Mouse (Mus musculus) lung, embryonic 16.5 days (tissue): ENCODE data around the gene Klhl42. TPM values are rescaled to one million over a fixed set of nuclear protein-coding genes. Genes with fewer than 3 reads are reported as not detected.

Experiments
- ATAC-seq: fragments of 200-750 bp; cut with Nextera tagmentation; 2 replicates; pipeline ENCODE4 v1.8.0; 2017; ENCODE audit warnings: low read depth, mild to moderate bottlenecking, moderate library complexity
- H3K27ac ChIP-seq: fragments of 300-500 bp; sonication (generic); 2 replicates; pipeline ENCODE4 v1.5.1; 2014; ENCODE audit warnings: mild to moderate bottlenecking, control low read depth, low read length
- H3K27me3 ChIP-seq: fragments of 300-500 bp; sonication (generic); 2 replicates; pipeline ENCODE4 v1.6.1; 2014; ENCODE audit warnings: low read depth, low read length, mixed read lengths; ENCODE audit not compliant: control insufficient read depth, insufficient read depth
- H3K36me3 ChIP-seq: fragments of 300-500 bp; sonication (generic); 2 replicates; pipeline ENCODE4 v1.6.1; 2014; ENCODE audit warnings: low read length; ENCODE audit not compliant: control insufficient read depth, insufficient read depth
- H3K4me1 ChIP-seq: fragments of 300-500 bp; sonication (generic); replicated peaks from 2 replicates; pipeline ENCODE4 v1.6.1; 2014; ENCODE audit warnings: low read length, mixed read lengths; ENCODE audit not compliant: control insufficient read depth, insufficient read depth
- H3K4me2 ChIP-seq: fragments of 300-500 bp; sonication (generic); 2 replicates; pipeline ENCODE4 v1.6.1; 2014; ENCODE audit warnings: low read depth, low read length, control low read depth
- H3K4me3 ChIP-seq: fragments of 300-500 bp; sonication (generic); 2 replicates; pipeline ENCODE4 v1.5.1; 2014; ENCODE audit warnings: mild to moderate bottlenecking, low read length, control low read depth
- H3K9ac ChIP-seq: fragments of 300-500 bp; sonication (generic); 2 replicates; pipeline ENCODE4 v1.6.1; 2014; ENCODE audit warnings: low read length, control low read depth
- H3K9me3 ChIP-seq: fragments of 300-500 bp; sonication (generic); 2 replicates; pipeline ENCODE4 v1.6.1; 2016; ENCODE audit warnings: low read length; ENCODE audit not compliant: control insufficient read depth
- WGBS: fragments of 180-500 bp; shearing (Covaris S2); extraction: QIAGEN DNeasy Blood & Tissue Kit; methylation state at CpG from one replicate; pipeline ENCODE4 v1.1.7; 2014; 5-methylcytosine and 5-hydroxymethylcytosine counted together
- polyA plus RNA-seq: library from polyadenylated mRNA; unstranded; fragments of >200 nt; fragmentation: Nextera tagmentation; extraction: Ambion mirVana; gene quantifications from 2 replicates; pipeline ENCODE4 v1.2.1, GENCODE M21; 2015

Gene Klhl42
- polyA plus RNA-seq, 1 experiment from 2014 or later, result 7.6 TPM

GRCm38 (mm10) chr6:147097346-147097929 lies 6.3 kb downstream of the Klhl42 start:
- Histone ChIP-seq H3K9ac (no peak overlapping the region), H3K4me2 (no peak overlapping the region), H3K36me3 (peaks cover 9% of the 10 kb centered on the region; the same call in 1 of the 2 replicates), H3K4me3 (no peak overlapping the region), H3K27ac (no peak overlapping the region), H3K27me3 (no peaks in the 10 kb centered on the region), H3K9me3 (no peaks in the 10 kb centered on the region), H3K4me1 (peaks cover 12% of the 10 kb centered on the region)
- ATAC-seq, result no peak
- 50% methylated on average over 8 of the region's 8 CpGs for WGBS

- no peak overlapping the region for H3K9ac ChIP-seq
- 0 out of 2 replicates have a peak, but pooled peaks cover under 1% of the 10 kb centered on the region for H3K4me1 ChIP-seq
- whole genome bisulfite sequencing, result 66% methylated on average over 19 of the region's 19 CpGs
- H3K36me3 ChIP-seq, result peaks cover 9% of the 10 kb centered on the region; the same call in 1 of the 2 replicates
- ATAC-seq, result no peak
- H3K4me2 ChIP-seq, result no peak overlapping the region
- no peaks in the 10 kb centered on the region for H3K27me3 ChIP-seq
- no peak overlapping the region for H3K4me3 ChIP-seq
- H3K9me3 ChIP-seq, result no peaks in the 10 kb centered on the region
- no peak overlapping the region for H3K27ac ChIP-seq
These were observed 8.5 kb downstream of the Klhl42 start for GRCm38 (mm10) chr6:147099458-147100277.

GRCm38 (mm10) chr6:147102293-147102692 lies 11.1 kb downstream of the Klhl42 start:
- Histone ChIP-seq H3K9me3 (no peaks in the 10 kb centered on the region), H3K4me1 (no peaks in the 10 kb centered on the region), H3K36me3 (peaks cover 4% of the 10 kb centered on the region; the same call in 1 of the 2 replicates), H3K4me3 (no peak overlapping the region), H3K27me3 (no peaks in the 10 kb centered on the region), H3K4me2 (no peak overlapping the region), H3K27ac (no peak overlapping the region), H3K9ac (no peak overlapping the region)
- ATAC-seq, result no peak
- 82% methylated on average over 3 of the region's 3 CpGs for WGBS

GRCm38 (mm10) chr6:147105529-147105928 lies 14.3 kb downstream of the Klhl42 start:
- WGBS, result 81% methylated on average over 1 of the region's 1 CpGs
- Histone ChIP-seq H3K27me3 (no peaks in the 10 kb centered on the region), H3K4me1 (peaks cover 2% of the 10 kb centered on the region; the same call in 1 of the 2 replicates), H3K4me3 (no peak overlapping the region), H3K9ac (no peak overlapping the region), H3K9me3 (no peaks in the 10 kb centered on the region), H3K4me2 (no peak overlapping the region), H3K27ac (no peak overlapping the region), H3K36me3 (peaks cover 10% of the 10 kb centered on the region)
- ATAC-seq, result no peak

GRCm38 (mm10) chr6:147106716-147107115 lies 15.5 kb downstream of the Klhl42 start:
- Histone ChIP-seq H3K9ac (no peak overlapping the region), H3K4me2 (no peak overlapping the region), H3K4me1 (peaks cover 2% of the 10 kb centered on the region; the same call in 1 of the 2 replicates), H3K4me3 (no peak overlapping the region), H3K36me3 (peaks cover 10% of the 10 kb centered on the region), H3K9me3 (no peaks in the 10 kb centered on the region), H3K27ac (no peak overlapping the region), H3K27me3 (no peaks in the 10 kb centered on the region; the same call in 1 of the 2 replicates)
- 95% methylated on average over 6 of the region's 6 CpGs for WGBS
- ATAC-seq, result no peak

GRCm38 (mm10) chr6:147109283-147109682 lies 18.1 kb downstream of the Klhl42 start:
- no peak overlapping the region for H3K27ac ChIP-seq
- no peak overlapping the region for H3K4me2 ChIP-seq
- H3K4me1 ChIP-seq, result peaks cover 2% of the 10 kb centered on the region; the same call in 1 of the 2 replicates
- ATAC-seq, result peak; percentile 81
- H3K27me3 ChIP-seq, result no peaks in the 10 kb centered on the region; the same call in 1 of the 2 replicates
- no peak overlapping the region for H3K9ac ChIP-seq
- peaks cover 9% of the 10 kb centered on the region for H3K36me3 ChIP-seq
- no peak overlapping the region for H3K4me3 ChIP-seq
- WGBS, result 69% methylated on average over 7 of the region's 7 CpGs
- no peaks in the 10 kb centered on the region for H3K9me3 ChIP-seq

- ATAC-seq, result peak; percentile 67; the same call in 1 of the 2 replicates
- 5% methylated on average over 10 of the region's 10 CpGs for whole genome bisulfite sequencing
- no peak overlapping the region for H3K9ac ChIP-seq
These were observed 25.4 kb downstream of the Klhl42 start for GRCm38 (mm10) chr6:147116579-147116978.

GRCm38 (mm10) chr6:147117764-147118163 lies 26.6 kb downstream of the Klhl42 start:
- H3K9me3 ChIP-seq, result no peaks in the 10 kb centered on the region
- H3K9ac ChIP-seq, result no peak overlapping the region
- WGBS, result 92% methylated on average over 7 of the region's 7 CpGs
- H3K4me2 ChIP-seq, result no peak overlapping the region
- no peaks in the 10 kb centered on the region for H3K27me3 ChIP-seq
- no peak overlapping the region for H3K4me3 ChIP-seq
- H3K27ac ChIP-seq, result no peak overlapping the region
- no peak for ATAC-seq
- no peaks in the 10 kb centered on the region for H3K36me3 ChIP-seq
- no peaks in the 10 kb centered on the region for H3K4me1 ChIP-seq

More at GRCm38 (mm10) chr6:147116579-147116978, 25.4 kb downstream of the Klhl42 start:
- no peak overlapping the region for H3K27ac ChIP-seq
- H3K4me3 ChIP-seq, result no peak overlapping the region
- no peaks in the 10 kb centered on the region for H3K27me3 ChIP-seq
- no peaks in the 10 kb centered on the region for H3K36me3 ChIP-seq
- H3K4me2 ChIP-seq, result no peak overlapping the region
- H3K9me3 ChIP-seq, result no peaks in the 10 kb centered on the region
- no peaks in the 10 kb centered on the region for H3K4me1 ChIP-seq

GRCm38 (mm10) chr6:147118190-147118589 lies 27.0 kb downstream of the Klhl42 start:
- H3K4me1 ChIP-seq, result no peaks in the 10 kb centered on the region
- no peak overlapping the region for H3K4me2 ChIP-seq
- 79% methylated on average over 3 of the region's 3 CpGs for WGBS
- H3K27ac ChIP-seq, result no peak overlapping the region
- H3K9me3 ChIP-seq, result no peaks in the 10 kb centered on the region
- no peaks in the 10 kb centered on the region for H3K36me3 ChIP-seq
- no peak overlapping the region for H3K4me3 ChIP-seq
- no peak overlapping the region for H3K9ac ChIP-seq
- no peaks in the 10 kb centered on the region for H3K27me3 ChIP-seq
- no peak for ATAC-seq
